Mouse (Mus musculus) G1E (cell line): Measurements from ENCODE around the gene Zfp174. TPM values are rescaled to one million over a fixed set of nuclear protein-coding genes. Genes with fewer than 3 reads are reported as not detected.

Source experiments
- ATAC-seq: 2 replicates; pipeline ENCODE4 v1.8.0; 2016; ENCODE audit warnings: mild to moderate bottlenecking; ENCODE audit not compliant: insufficient number of reproducible peaks, poor library complexity, low FRiP score, severe bottlenecking; ENCODE audit errors: extremely low read depth
- DNase-seq: peaks from one replicate; pipeline ENCODE4 v3.0.0; 2012; ENCODE audit warnings: low spot score
- H3K27me3 ChIP-seq: 2 replicates; pipeline ENCODE4 v1.6.1; 2012; ENCODE audit warnings: mild to moderate bottlenecking, low read length, inconsistent platforms; ENCODE audit not compliant: insufficient read depth
- H3K36me3 ChIP-seq: replicated peaks from 2 replicates; pipeline ENCODE3; 2012; ENCODE audit warnings: mild to moderate bottlenecking, inconsistent platforms
- H3K4me1 ChIP-seq: 2 replicates; pipeline ENCODE4 v1.6.1; 2012; ENCODE audit warnings: low read depth, low read length, inconsistent platforms, mixed read lengths; ENCODE audit not compliant: insufficient read depth
- H3K4me3 ChIP-seq: 2 replicates; pipeline ENCODE4 v1.5.1; 2012; ENCODE audit warnings: low read depth, mild to moderate bottlenecking, inconsistent platforms, low read length, moderate library complexity, mixed read lengths
- H3K9me3 ChIP-seq: replicated peaks from 2 replicates; pipeline ENCODE4 v1.6.1; 2012; ENCODE audit warnings: inconsistent platforms
- CTCF ChIP-seq: IDR thresholded peaks from 2 replicates; pipeline ENCODE4 v1.5.1; 2012; ENCODE audit warnings: low read depth, low read length, inconsistent platforms, mixed read lengths
- GATA1 ChIP-seq: IDR thresholded peaks from 2 replicates; pipeline ENCODE4 v1.6.1; 2012; ENCODE audit warnings: borderline replicate concordance, low read length, inconsistent platforms, mixed read lengths
- GATA2 ChIP-seq: IDR thresholded peaks from 2 replicates; pipeline ENCODE4 v1.6.1; 2012; ENCODE audit warnings: low read depth, low read length, inconsistent platforms, borderline replicate concordance
- POLR2AphosphoS5 ChIP-seq: IDR thresholded peaks from 2 replicates; pipeline ENCODE4 v1.6.1; 2012; ENCODE audit warnings: low read depth, low read length, inconsistent platforms; ENCODE audit not compliant: insufficient replicate concordance
- TAL1 ChIP-seq: conservative IDR thresholded peaks from 2 replicates; pipeline ENCODE4 v1.6.1; 2012; ENCODE audit warnings: low read depth, low read length, inconsistent platforms, mixed read lengths
- polyA plus RNA-seq: library from polyadenylated mRNA; stranded (reverse); fragments of >175 nt; gene quantifications from 2 replicates; pipeline ENCODE4 v1.2.3, GENCODE M21; 2012
- total RNA-seq, 2 experiments: library from RNA; stranded (forward) in 1 of 2; stranded (reverse) in 1 of 2; fragments of 200-1000 nt in 1 of 2; fragments of >200 nt in 1 of 2; fragmentation: Nextera tagmentation in 1 of 2; gene quantifications; 2 replicates each; pipeline ENCODE4 v1.2.3; 2014 to 2017

The Zfp174 gene
- total and polyA plus RNA-seq, 3 experiments = 0.16 to 2.8 (median 1.8) TPM

GRCm38 (mm10) chr16:3830588-3831109 is 16.4 kb upstream of the Zfp174 start, which contains the start of gene Olfr15:
TSS of gene Olfr15 (plus strand) at chr16:3830878.
- ATAC-seq = peak; percentile 15; the same call in 1 of the 2 replicates
- Histone ChIP-seq H3K4me1 (no peaks in the 10 kb centered on the region), H3K4me3 (no peak within 1 kb of the TSS), H3K36me3 (no peaks in the 10 kb centered on the region), H3K9me3 (no peaks in the 10 kb centered on the region), H3K27me3 (peaks cover 6% of the 10 kb centered on the region)
- TF ChIP-seq TAL1 = no peak
- TF ChIP-seq CTCF = no peak
- no peak for TF ChIP-seq GATA2
- no peak for TF ChIP-seq GATA1
- TF ChIP-seq POLR2AphosphoS5 = no peak
- DNase-seq = no peak

GRCm38 (mm10) chr16:3835461-3835860 is 11.6 kb upstream of the Zfp174 start:
- Histone ChIP-seq H3K4me3 (no peak overlapping the region), H3K9me3 (no peaks in the 10 kb centered on the region), H3K36me3 (no peaks in the 10 kb centered on the region), H3K27me3 (peaks cover 13% of the 10 kb centered on the region), H3K4me1 (no peaks in the 10 kb centered on the region)
- DNase-seq (no peak), ATAC-seq (no peak)
- no peak for TF ChIP-seq TAL1
- no peak for TF ChIP-seq GATA1
- TF ChIP-seq CTCF = no peak
- TF ChIP-seq POLR2AphosphoS5 = no peak
- TF ChIP-seq GATA2 = no peak

GRCm38 (mm10) chr16:3839157-3839885 is 7.7 kb upstream of the Zfp174 start:
- Histone ChIP-seq H3K27me3 (peaks cover 16% of the 10 kb centered on the region), H3K4me1 (peaks cover 4% of the 10 kb centered on the region), H3K4me3 (no peak overlapping the region), H3K9me3 (no peaks in the 10 kb centered on the region), H3K36me3 (no peaks in the 10 kb centered on the region)
- TF ChIP-seq CTCF (no peak), TAL1 (no peak), POLR2AphosphoS5 (no peak), GATA2 (no peak), GATA1 (no peak)
- ATAC-seq (no peak), DNase-seq (no peak)

- no peak for TF ChIP-seq TAL1
- TF ChIP-seq GATA2 = no peak
- TF ChIP-seq CTCF = no peak
- no peak for TF ChIP-seq POLR2AphosphoS5
- TF ChIP-seq GATA1 = no peak
Observed at GRCm38 (mm10) chr16:3842989-3843388, 4.1 kb upstream of the Zfp174 start.

GRCm38 (mm10) chr16:3843796-3844195 is 3.3 kb upstream of the Zfp174 start:
- no peak for TF ChIP-seq CTCF
- no peak for TF ChIP-seq GATA1
- TF ChIP-seq TAL1 = no peak
- TF ChIP-seq POLR2AphosphoS5 = no peak
- no peak for TF ChIP-seq GATA2
- no peak overlapping the region for H3K4me3 ChIP-seq
- peaks cover 24% of the 10 kb centered on the region for H3K4me1 ChIP-seq

More at GRCm38 (mm10) chr16:3842989-3843388, 4.1 kb upstream of the Zfp174 start:
- ATAC-seq = no peak
- H3K9me3 ChIP-seq = no peaks in the 10 kb centered on the region
- H3K4me3 ChIP-seq = no peak overlapping the region
- peaks cover 13% of the 10 kb centered on the region; the same call in 1 of the 2 replicates for H3K27me3 ChIP-seq
- DNase-seq = no peak
- H3K4me1 ChIP-seq = peaks cover 22% of the 10 kb centered on the region
- H3K36me3 ChIP-seq = no peaks in the 10 kb centered on the region

GRCm38 (mm10) chr16:3847871-3848270 is 803 bp downstream of the Zfp174 start:
- TF ChIP-seq GATA1 (no peak), CTCF (no peak), TAL1 (no peak), GATA2 (no peak), POLR2AphosphoS5 (no peak)
- no peak for ATAC-seq
- DNase-seq = no peak
- Histone ChIP-seq H3K9me3 (no peaks in the 10 kb centered on the region), H3K4me3 (peak overlapping the region; percentile 92; the same call in 1 of the 2 replicates), H3K36me3 (no peaks in the 10 kb centered on the region), H3K27me3 (peaks cover 4% of the 10 kb centered on the region; the same call in 1 of the 2 replicates), H3K4me1 (peaks cover 23% of the 10 kb centered on the region)

More at GRCm38 (mm10) chr16:3843796-3844195, 3.3 kb upstream of the Zfp174 start:
- Histone ChIP-seq H3K36me3 (no peaks in the 10 kb centered on the region), H3K27me3 (peaks cover 11% of the 10 kb centered on the region; the same call in 1 of the 2 replicates), H3K9me3 (no peaks in the 10 kb centered on the region)
- DNase-seq (no peak), ATAC-seq (no peak)
